Mouse (Mus musculus): ENCODE measurements around the gene Gnmt. TPM values are rescaled to one million over a fixed set of nuclear protein-coding genes. Genes with fewer than 3 reads are reported as not detected.
A peak's percentile ranks its signal among the peaks of the same experiment; 100 is the strongest.

Gene Gnmt
- total RNA-seq, 1 experiment from 2014 or later, result 2.2 TPM

DNA sequence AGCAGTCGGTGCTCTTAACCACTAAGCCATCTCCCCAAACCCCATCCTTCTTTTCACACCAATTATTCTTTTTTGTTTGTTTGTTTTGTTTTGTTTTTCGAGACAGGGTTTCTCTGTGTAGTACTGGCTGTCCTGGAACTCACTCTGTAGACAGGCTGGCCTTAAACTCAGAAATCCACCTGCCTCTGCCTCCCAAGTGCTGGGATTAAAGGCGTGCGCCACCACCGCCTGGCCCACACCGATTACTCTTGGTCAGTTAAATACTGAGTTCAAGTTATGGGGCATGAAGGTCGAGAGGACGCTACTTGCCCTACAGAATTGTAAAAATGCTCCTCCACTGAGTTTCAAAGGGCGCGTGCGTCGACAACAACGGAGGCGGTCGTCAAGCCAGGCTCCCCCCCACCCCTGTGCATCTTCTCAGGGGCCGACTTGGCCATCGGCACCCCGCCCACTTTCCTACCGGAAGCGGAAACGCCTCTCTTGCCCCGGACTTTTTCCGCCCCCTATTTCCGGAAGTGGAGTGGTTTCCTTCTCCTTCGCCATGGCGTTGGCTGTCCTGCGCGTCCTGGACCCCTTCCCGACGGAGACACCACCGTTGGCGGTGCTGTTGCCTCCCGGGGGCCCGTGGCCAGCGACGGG, 17.9 kb downstream of the Gnmt start, which contains the start of gene Pex6:
Gene Pex6, plus strand, starts transcription at position 505 of the 639 bp plus-strand sequence.
- ATAC-seq (replicated peaks; ENCODE audit: insufficient number of reproducible peaks, low FRiP score, low TSS enrichment, poor library complexity, severe bottlenecking), result peak; percentile 95

GRCm38 (mm10) chr17:46706375-46707089, 22.4 kb downstream of the Gnmt start:
- ATAC-seq (replicated peaks; ENCODE audit: insufficient number of reproducible peaks, low FRiP score, low TSS enrichment, poor library complexity, severe bottlenecking), result no peak

DNA sequence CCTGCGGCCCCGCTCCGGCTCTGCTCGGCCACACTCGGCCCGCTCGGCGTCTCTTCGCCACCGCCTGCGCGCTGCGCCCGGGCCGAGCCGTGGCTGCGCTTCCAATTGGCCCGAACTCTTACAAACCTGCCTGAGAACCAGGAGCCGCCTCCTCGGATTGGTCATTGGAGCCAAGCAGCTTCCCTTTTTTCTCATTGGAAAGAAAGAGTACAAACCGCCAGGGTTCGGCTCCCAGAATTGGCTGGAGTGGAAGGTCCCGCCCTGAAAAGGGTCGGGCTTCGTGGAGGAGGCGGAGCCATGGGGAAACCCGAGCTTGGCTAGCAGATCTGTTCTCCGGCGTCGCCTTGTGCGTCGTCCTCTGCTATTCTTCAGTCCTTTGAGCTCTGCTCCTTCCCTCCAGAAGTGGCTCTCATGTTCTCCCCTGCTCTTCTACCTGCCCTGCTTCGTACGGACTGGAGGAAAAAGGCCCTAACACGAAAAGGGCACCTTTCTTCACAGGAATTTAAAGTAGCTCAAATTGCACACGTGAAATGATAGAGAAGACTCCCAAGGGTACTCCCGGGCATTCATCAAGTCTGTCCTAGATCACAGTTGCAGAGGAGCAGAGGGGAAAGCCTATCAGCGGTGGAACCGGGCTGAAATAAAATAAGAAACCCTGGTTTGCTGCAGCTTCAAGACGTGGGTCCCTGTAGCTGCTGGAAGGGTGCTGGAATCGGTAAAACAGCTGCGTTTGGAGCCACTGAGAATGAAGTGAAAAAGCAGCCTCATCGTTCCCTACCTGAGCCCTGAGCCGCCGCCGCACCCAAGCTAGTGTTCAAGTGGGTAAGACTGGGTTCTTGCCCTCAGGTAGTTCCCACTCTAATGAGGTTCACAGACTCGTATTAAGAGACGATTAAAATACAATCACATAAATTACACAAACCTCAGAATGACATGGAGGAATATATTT, 23.8 kb downstream of the Gnmt start, which contains the start of gene Ppp2r5d:
Gene Ppp2r5d, minus strand, starts transcription at position 225 of the 949 bp plus-strand sequence.
- peak; percentile 98 for ATAC-seq (replicated peaks; ENCODE audit: insufficient number of reproducible peaks, low FRiP score, low TSS enrichment, poor library complexity, severe bottlenecking)

DNA sequence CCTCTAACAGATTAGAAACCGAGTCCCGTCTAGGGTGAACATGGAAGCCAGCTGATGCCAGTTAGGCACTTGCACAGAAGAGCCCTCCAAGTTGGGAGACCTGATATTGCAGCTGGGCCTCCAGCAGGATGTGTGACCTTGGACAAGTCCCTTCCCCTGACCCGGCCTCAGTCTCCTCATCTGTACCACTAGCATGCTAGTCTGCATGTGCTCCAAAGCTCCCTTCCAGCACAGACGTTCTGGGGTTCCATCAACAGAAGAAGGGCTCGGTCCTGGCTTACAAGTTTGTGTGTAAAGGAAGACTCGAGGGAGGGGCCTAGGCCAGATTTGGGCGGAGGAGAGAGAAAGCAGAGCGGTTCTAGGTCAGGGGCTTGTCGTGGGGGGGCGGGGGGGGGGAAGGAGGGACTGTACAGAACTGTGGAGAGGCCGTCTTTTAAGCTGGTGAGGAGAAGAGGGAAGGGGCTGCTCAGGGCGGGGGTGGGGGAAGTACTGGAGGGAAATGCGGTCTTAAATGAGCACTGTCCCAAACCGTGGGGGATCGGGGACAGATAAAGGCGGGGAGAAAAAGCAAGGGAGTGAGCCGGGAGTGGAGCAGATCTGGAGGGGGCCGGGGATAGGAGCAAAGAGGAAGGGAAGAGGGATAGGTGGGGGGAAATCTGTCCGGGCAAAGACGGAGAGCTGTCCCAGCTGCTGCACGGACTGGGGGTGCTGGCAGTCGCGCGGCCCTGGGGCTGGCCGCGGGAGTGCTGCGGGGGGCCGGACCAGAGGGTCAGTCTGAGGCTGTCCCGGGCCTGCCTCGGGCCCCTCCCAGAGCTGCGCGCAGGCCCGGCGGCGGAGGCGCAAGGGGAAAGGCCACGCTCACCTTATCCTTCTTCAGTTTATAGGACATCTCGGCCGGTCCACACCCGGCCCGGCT, 24.7 kb downstream of the Gnmt start:
- ATAC-seq (replicated peaks; ENCODE audit: insufficient number of reproducible peaks, low FRiP score, low TSS enrichment, poor library complexity, severe bottlenecking), result no peak

- no peak for ATAC-seq (replicated peaks; ENCODE audit: insufficient number of reproducible peaks, low FRiP score, low TSS enrichment, poor library complexity, severe bottlenecking)
These were observed 26.5 kb downstream of the Gnmt start for GRCm38 (mm10) chr17:46702506-46702905.

DNA sequence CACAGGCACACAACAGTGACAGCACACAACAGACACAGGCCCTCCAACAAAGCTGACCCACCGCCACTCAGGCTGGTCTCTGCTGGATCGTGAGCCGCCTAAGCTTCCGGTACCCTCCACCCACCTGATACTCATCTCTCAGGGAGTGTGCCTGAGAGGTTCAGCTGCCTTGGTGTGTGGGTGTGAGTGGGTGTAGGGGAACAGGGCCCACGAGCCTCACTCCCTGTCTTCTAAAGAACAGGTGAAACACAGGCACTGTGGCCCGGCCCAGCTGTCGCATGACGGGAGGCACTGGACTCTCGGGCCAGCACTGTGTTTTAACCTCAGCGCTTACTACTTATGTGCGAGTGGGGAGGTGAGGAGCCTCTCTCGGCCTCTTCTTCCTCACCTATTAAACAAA, 26.9 kb downstream of the Gnmt start:
- ATAC-seq (replicated peaks; ENCODE audit: insufficient number of reproducible peaks, low FRiP score, low TSS enrichment, poor library complexity, severe bottlenecking), result no peak

- no peak for ATAC-seq (replicated peaks; ENCODE audit: insufficient number of reproducible peaks, low FRiP score, low TSS enrichment, poor library complexity, severe bottlenecking)
These were observed 27.5 kb downstream of the Gnmt start for GRCm38 (mm10) chr17:46701489-46701888.

DNA sequence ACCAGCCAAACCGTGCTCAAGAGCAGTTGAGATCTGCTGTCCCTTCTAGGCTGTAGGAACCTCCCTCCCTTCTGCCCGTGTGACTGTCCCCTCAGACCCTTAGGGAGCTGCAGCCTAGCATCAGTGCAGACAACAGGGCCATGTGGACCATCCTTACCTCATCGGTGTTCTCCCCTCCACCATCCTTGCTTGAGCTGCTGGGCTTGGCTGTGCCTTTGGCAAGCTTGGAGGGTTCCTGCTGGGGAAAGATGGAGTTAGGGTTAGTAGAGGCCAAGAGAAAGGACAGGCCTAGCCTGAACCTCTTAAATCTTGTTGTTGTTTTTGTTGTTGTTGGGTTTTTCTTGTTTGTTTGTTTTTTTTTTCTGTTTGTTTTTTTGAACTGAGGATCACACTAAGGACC, 29.1 kb downstream of the Gnmt start:
- ATAC-seq (replicated peaks; ENCODE audit: insufficient number of reproducible peaks, low FRiP score, low TSS enrichment, poor library complexity, severe bottlenecking), result no peak

- no peak for ATAC-seq (replicated peaks; ENCODE audit: insufficient number of reproducible peaks, low FRiP score, low TSS enrichment, poor library complexity, severe bottlenecking)
These were observed 29.7 kb downstream of the Gnmt start for GRCm38 (mm10) chr17:46699245-46699644.

- no peak for ATAC-seq (replicated peaks; ENCODE audit: insufficient number of reproducible peaks, low FRiP score, low TSS enrichment, poor library complexity, severe bottlenecking)
These were observed 30.5 kb downstream of the Gnmt start for GRCm38 (mm10) chr17:46698515-46698914.

GRCm38 (mm10) chr17:46694517-46695063, 34.4 kb downstream of the Gnmt start:
- no peak for ATAC-seq (replicated peaks; ENCODE audit: insufficient number of reproducible peaks, low FRiP score, low TSS enrichment, poor library complexity, severe bottlenecking)

GRCm38 (mm10) chr17:46691390-46691789, 37.6 kb downstream of the Gnmt start:
- no peak for ATAC-seq (replicated peaks; ENCODE audit: insufficient number of reproducible peaks, low FRiP score, low TSS enrichment, poor library complexity, severe bottlenecking)

DNA sequence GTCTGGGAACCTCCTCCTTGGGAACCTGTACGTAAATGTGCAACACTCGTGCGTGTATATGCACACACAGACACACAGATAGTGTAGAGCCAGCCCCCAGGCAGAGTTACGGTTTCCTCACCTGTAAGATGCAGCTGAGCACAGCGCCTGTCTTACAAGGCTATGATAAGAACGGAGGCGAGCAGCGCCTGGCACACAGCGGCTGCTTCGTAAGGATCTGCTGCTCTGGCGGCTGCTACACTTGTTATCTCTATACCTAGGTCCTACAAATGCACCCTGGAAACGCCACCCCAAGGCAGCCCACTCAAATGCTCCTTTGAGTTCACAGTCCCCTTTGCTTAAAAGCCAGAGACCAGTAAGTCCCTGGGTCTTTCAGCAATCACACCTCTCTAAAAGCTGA, 38.3 kb downstream of the Gnmt start:
- no peak for ATAC-seq (replicated peaks; ENCODE audit: insufficient number of reproducible peaks, low FRiP score, low TSS enrichment, poor library complexity, severe bottlenecking)

- ATAC-seq (replicated peaks; ENCODE audit: insufficient number of reproducible peaks, low FRiP score, low TSS enrichment, poor library complexity, severe bottlenecking), result no peak
These were observed 43.1 kb downstream of the Gnmt start for GRCm38 (mm10) chr17:46685913-46686312.

- no peak for ATAC-seq (replicated peaks; ENCODE audit: insufficient number of reproducible peaks, low FRiP score, low TSS enrichment, poor library complexity, severe bottlenecking)
These were observed 46.1 kb downstream of the Gnmt start for GRCm38 (mm10) chr17:46682654-46683389.

DNA sequence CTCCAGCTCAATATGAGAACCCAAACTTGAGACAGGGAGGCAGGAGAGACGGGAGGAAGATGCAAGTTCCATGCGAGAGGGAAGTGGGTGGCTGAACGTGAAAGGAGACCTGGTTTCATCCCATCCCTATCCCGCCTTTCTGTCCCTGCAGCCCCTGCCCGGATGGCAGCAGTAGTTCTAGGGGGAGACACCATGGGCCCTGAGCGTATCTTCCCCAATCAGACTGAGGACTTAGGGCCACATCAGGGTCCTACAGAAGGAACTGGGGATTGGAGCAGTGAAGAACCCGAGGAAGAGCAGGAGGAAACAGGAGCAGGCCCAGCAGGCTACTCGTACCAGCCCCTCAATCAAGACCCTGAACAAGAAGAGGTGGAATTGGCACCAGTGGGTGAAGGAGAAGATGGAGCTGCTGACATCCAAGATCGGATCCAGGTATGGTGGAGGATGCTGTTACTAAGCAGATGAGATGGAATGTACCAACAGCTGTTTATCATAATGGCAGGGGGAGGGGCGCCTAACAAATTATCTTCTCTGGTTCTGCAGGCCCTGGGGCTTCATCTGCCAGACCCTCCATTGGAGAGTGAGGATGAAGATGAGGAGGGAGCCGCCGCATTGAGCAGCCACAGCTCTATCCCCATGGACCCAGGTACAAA, 47.4 kb downstream of the Gnmt start:
- no peak for ATAC-seq (replicated peaks; ENCODE audit: insufficient number of reproducible peaks, low FRiP score, low TSS enrichment, poor library complexity, severe bottlenecking)

Data from monocyte, adult 5-6 weeks (primary cell).